Mouse (Mus musculus) hindbrain, embryonic 16.5 days (tissue): Measurements from ENCODE around the gene Acadvl. TPM values are rescaled to one million over a fixed set of nuclear protein-coding genes. Genes with fewer than 3 reads are reported as not detected.

ENCODE experiments used
- ATAC-seq: fragments of 200-750 bp; cut with Nextera tagmentation; 2 replicates; pipeline ENCODE4 v1.8.0; 2017; ENCODE audit warnings: moderate TSS enrichment, moderate library complexity
- H3K27ac ChIP-seq: fragments of 300-500 bp; sonication (generic); 2 replicates; pipeline ENCODE4 v1.5.1; 2014; ENCODE audit warnings: low read depth, mild to moderate bottlenecking, control low read depth, low read length, moderate library complexity
- H3K27me3 ChIP-seq: fragments of 300-500 bp; sonication (generic); replicated peaks from 2 replicates; pipeline ENCODE4 v1.6.1; 2014; ENCODE audit warnings: low read length; ENCODE audit not compliant: control insufficient read depth, insufficient read depth
- H3K36me3 ChIP-seq: fragments of 300-500 bp; sonication (generic); 2 replicates; pipeline ENCODE4 v1.6.1; 2014; ENCODE audit warnings: mild to moderate bottlenecking, low read length, moderate library complexity, mixed read lengths; ENCODE audit not compliant: control insufficient read depth, insufficient read depth
- H3K4me1 ChIP-seq: fragments of 300-500 bp; sonication (generic); 2 replicates; pipeline ENCODE4 v1.6.1; 2014; ENCODE audit warnings: low read depth, low read length; ENCODE audit not compliant: control insufficient read depth, insufficient read depth
- H3K4me2 ChIP-seq: fragments of 300-500 bp; sonication (generic); 2 replicates; pipeline ENCODE4 v1.6.1; 2014; ENCODE audit warnings: mild to moderate bottlenecking, low read length, control low read depth, moderate library complexity
- H3K4me3 ChIP-seq: fragments of 300-500 bp; sonication (generic); 2 replicates; pipeline ENCODE4 v1.5.1; 2014; ENCODE audit warnings: mild to moderate bottlenecking, low read length, control low read depth, moderate library complexity
- H3K9ac ChIP-seq: fragments of 300-500 bp; sonication (generic); 2 replicates; pipeline ENCODE4 v1.6.1; 2014; ENCODE audit warnings: low read depth, mild to moderate bottlenecking, control low read depth, low read length, moderate library complexity
- H3K9me3 ChIP-seq: fragments of 300-500 bp; sonication (generic); 2 replicates; pipeline ENCODE4 v1.6.1; 2014; ENCODE audit warnings: mild to moderate bottlenecking, low read length, moderate library complexity; ENCODE audit not compliant: control insufficient read depth
- WGBS: fragments of 180-500 bp; shearing (Covaris S2); extraction: QIAGEN DNeasy Blood & Tissue Kit; methylation state at CpG from one replicate; pipeline ENCODE4 v1.1.7; 2014; 5-methylcytosine and 5-hydroxymethylcytosine counted together
- microRNA counts: library from miRNA; unstranded; fragments of <30 nt; microRNA quantifications from one replicate; lab custom pipeline; 2016
- microRNA-seq: library from miRNA; unstranded; fragments of <30 nt; microRNA quantifications from one replicate; pipeline ENCODE4, GENCODE M21; 2017
- polyA plus RNA-seq: library from polyadenylated mRNA; unstranded; fragments of >200 nt; fragmentation: Nextera tagmentation; extraction: Ambion mirVana; gene quantifications from 2 replicates; pipeline ENCODE4 v1.2.1, GENCODE M21; 2015

Acadvl gene
- polyA plus RNA-seq, 1 experiment from 2014 or later = 66.6 TPM

DNA sequence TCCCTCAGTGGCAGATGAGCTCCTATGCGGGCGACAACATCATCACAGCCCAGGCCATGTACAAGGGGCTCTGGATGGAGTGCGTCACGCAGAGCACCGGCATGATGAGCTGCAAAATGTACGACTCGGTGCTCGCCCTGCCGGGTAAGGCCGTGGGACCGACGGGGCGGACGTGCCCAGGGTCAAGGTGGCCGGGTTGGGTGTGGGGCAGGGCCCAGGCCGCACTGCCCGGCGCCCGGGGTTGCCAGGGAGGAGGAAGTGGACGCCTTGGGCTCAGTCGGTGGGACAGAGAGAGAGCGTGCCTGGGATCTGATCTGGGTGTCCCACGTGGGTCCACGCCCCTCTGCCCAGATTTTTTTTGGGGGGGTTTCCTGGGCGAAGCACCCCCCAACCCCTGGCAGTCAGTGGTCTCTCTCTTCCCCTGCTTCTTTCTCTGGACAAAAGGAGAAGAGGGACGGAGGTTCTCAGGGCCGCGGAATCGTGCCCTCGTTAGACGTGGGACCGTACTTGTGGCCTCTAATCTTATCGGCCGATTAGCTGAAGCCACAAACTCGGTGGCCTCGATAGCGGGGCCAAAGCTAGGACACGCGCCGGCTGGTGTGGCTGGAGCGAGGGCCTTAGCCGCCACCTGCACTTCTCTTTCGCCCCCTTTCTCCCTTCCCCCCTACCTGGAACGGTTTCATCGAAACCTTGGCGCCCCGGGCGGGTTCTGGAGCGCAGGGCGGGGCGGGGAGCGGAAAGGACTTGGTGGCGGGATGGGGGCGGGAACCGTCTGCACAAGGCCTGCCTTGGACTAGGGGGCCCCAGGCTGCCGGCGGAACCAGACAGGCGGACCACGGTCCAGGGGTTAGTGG, 49.0 kb downstream of the Acadvl start:
- ATAC-seq = 0 out of 2 replicates have a peak, but pooled peaks have one; percentile 20

DNA sequence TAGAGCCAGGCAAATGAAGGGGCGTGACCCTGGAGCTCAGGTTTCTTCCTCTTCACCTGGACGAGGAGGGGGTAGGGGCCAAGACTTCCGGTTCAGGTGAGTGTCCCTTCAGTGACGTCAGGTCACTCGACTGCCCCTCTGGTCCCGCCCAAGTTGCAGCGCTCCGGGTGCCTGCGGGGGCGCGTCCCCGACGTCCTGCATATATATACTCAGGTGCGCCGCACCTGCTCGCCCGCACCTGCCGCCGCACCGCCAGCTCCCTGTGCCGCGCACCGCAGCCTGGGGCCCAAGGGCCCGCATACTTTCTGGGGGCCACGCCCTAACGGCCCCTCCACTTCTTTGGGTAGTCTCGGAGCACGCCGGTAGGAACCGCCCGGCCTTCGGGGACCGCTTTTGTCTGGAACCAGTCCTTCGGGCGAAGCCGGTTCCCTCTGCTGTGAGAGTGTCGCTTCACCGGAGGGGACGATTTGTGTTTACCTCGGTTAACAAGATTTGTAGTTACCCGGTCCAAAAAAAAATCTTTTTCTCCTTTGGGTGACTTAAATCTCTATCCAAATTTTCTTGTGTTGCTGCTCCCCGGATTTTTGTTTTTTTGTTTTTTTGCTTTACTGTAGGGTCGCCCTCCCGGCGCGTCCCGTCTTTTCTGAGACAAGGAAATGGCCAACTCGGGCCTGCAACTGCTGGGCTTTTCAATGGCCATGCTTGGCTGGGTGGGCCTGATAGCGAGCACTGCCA, 49.8 kb downstream of the Acadvl start:
- 3% methylated on average over 49 of the region's 49 CpGs for WGBS
- H3K27me3 ChIP-seq = peaks cover 46% of the 10 kb centered on the region
- H3K9me3 ChIP-seq = no peaks in the 10 kb centered on the region
- H3K36me3 ChIP-seq = peaks cover 15% of the 10 kb centered on the region
- H3K4me2 ChIP-seq = peak overlapping the region; percentile 11
- peaks cover 8% of the 10 kb centered on the region for H3K4me1 ChIP-seq
- no peak for ATAC-seq
- no peak overlapping the region for H3K27ac ChIP-seq
- no peak overlapping the region for H3K9ac ChIP-seq
- peak overlapping the region; percentile 25; the same call in 1 of the 2 replicates for H3K4me3 ChIP-seq

More for the DNA sequence above, 49.0 kb downstream of the Acadvl start:
- H3K9me3 ChIP-seq = no peaks in the 10 kb centered on the region
- peaks cover 46% of the 10 kb centered on the region for H3K27me3 ChIP-seq
- H3K4me3 ChIP-seq = peak overlapping the region; percentile 25
- peak overlapping the region; percentile 49 for H3K4me2 ChIP-seq
- H3K4me1 ChIP-seq = peaks cover 8% of the 10 kb centered on the region
- peak overlapping the region; percentile 42; the same call in 1 of the 2 replicates for H3K9ac ChIP-seq
- peaks cover 17% of the 10 kb centered on the region for H3K36me3 ChIP-seq
- WGBS = 2% methylated on average over 57 of the region's 59 CpGs
- no peak overlapping the region for H3K27ac ChIP-seq

DNA sequence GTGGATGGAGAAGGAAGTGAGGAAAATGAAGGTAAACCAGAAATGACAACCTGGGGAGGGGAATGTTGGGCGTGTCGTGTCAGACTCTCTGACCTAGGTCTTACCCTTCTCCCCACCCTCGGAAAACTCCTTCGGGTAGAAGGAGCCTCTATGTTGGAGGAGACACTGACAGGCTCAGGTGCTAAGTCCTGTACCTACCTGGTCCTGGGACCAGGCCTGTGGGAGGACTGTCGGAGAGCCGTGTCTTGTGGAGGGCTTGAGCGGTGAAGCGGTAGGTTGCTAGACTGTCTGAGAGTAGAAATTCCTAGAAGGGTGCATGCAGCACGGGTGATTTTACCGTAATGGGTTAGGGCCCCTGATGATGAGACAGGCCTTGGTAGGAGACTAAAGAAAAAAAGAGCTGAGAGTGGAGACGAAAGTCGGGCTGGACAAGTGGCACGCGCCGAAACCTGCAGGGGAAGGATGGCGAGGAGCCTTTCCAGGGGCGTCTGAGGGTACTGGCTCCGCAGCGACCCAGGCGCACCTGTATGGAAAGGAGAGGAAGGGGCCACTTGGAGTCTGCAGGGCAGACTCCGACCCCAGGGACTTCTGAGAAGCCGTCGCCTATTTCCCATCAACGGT, 50.5 kb downstream of the Acadvl start, which contains the start of gene Cldn7:
Gene Cldn7 (plus strand): TSS at position 130 of the 621 bp plus-strand sequence.
- no peak within 1 kb of the TSS for H3K9ac ChIP-seq
- H3K4me2 ChIP-seq = peak within 1 kb of the TSS; percentile 11
- peaks cover 8% of the 10 kb centered on the region for H3K4me1 ChIP-seq
- ATAC-seq = no peak
- no peak within 1 kb of the TSS for H3K27ac ChIP-seq
- H3K36me3 ChIP-seq = peaks cover 10% of the 10 kb centered on the region
- 11% methylated on average over 24 of the region's 24 CpGs for WGBS
- peaks cover 46% of the 10 kb centered on the region for H3K27me3 ChIP-seq
- H3K9me3 ChIP-seq = no peaks in the 10 kb centered on the region
- H3K4me3 ChIP-seq = peak within 1 kb of the TSS; percentile 12; the same call in 1 of the 2 replicates

DNA sequence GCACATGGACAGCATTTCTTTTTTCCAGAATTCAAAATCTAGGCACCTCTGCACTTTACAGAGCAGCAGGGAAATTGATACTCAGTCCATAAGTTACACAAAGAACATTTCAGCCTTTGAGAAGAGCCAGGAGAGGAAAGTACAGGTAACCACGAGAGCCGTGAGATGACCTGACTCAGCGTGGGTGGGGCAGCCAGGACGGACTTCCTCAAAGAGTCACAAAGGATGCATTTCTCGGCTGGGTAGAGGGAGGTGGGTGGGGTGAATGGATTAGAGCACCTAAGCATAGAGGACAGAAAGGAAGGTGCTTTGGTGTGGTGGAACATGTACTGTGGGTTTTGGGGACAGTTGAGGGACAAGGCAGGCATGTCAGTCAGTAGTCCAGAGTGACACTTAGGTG, 53.4 kb downstream of the Acadvl start:
- no peak overlapping the region for H3K9ac ChIP-seq
- H3K27me3 ChIP-seq = peaks cover 34% of the 10 kb centered on the region
- H3K4me2 ChIP-seq = no peak overlapping the region
- 45% methylated on average over 5 of the region's 5 CpGs for WGBS
- no peaks in the 10 kb centered on the region for H3K36me3 ChIP-seq
- ATAC-seq = no peak
- H3K4me1 ChIP-seq = peaks cover 8% of the 10 kb centered on the region
- H3K4me3 ChIP-seq = no peak overlapping the region
- no peak overlapping the region for H3K27ac ChIP-seq
- no peaks in the 10 kb centered on the region for H3K9me3 ChIP-seq

DNA sequence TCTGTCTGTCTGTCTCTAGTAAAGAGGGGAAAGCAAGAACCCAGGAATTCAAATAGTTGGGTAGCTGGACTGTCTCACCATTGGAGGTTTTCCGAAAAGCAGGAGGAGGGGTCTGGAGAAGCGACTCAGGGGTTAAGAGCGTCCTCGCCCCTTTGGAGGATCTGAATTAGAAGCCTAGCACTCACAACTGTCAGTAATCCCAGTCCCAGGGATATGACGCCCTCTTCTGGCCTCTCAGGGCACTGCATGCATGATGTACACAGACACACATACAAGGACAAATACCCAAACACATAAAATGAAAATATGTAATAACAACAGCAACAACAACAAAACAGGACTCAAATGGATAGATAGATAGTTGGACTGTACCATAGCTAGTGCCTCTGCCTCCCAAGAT, 54.6 kb downstream of the Acadvl start:
- WGBS = 30% methylated on average over 5 of the region's 5 CpGs
- no peak overlapping the region for H3K9ac ChIP-seq
- H3K4me1 ChIP-seq = peaks cover 4% of the 10 kb centered on the region; the same call in 1 of the 2 replicates
- peaks cover 30% of the 10 kb centered on the region for H3K27me3 ChIP-seq
- H3K4me2 ChIP-seq = no peak overlapping the region
- no peaks in the 10 kb centered on the region for H3K9me3 ChIP-seq
- H3K36me3 ChIP-seq = no peaks in the 10 kb centered on the region
- no peak overlapping the region for H3K4me3 ChIP-seq
- no peak overlapping the region for H3K27ac ChIP-seq
- ATAC-seq = no peak

MicroRNAs within 50 kb of the gene (microRNA counts, 519-probe panel; counts per million panel counts)
- microRNA mmu-miR-324-3p (lab: Ali Mortazavi, UCI) (not detected), microRNA mmu-miR-324-5p (lab: Ali Mortazavi, UCI) (2,617 counts per million, percentile 68 among the panel's probes with 10 or more counts)

Small RNA genes lying within 50 kb of the gene (microRNA-seq; reads per million reads assigned to microRNA genes)
- gene Gm44349 (not detected), gene Mir324 (3,316 reads per million, percentile 87 among the genes with 10 or more reads in this experiment)

Other genes starting within 250 kb of the Acadvl start
- 5.8 and 6.2 TPM in 2 replicates for gene Zbtb4, start 249.5 kb downstream of the Acadvl start, polyA plus RNA-seq
- gene Chrnb1, start 219.5 kb downstream of the Acadvl start, polyA plus RNA-seq = 1.4 and 2.9 TPM in 2 replicates
- 6.7 and 7.2 TPM in 2 replicates for gene Fgf11, start 213.6 kb downstream of the Acadvl start, polyA plus RNA-seq
- 1.3 and 1.6 TPM in 2 replicates for gene Tmem102, start 209.8 kb downstream of the Acadvl start, polyA plus RNA-seq
- gene Gm39566, start 200.1 kb downstream of the Acadvl start, polyA plus RNA-seq = not detected in 2 replicates
- not detected in 2 replicates for gene Spem2, start 196.9 kb downstream of the Acadvl start, polyA plus RNA-seq
- 0.35 and 0.45 TPM in 2 replicates for gene Spem1, start 193.2 kb downstream of the Acadvl start, polyA plus RNA-seq
- 19.1 and 22.4 TPM in 2 replicates for gene Nlgn2, start 177.6 kb downstream of the Acadvl start, polyA plus RNA-seq
- gene Tmem256, start 176.9 kb downstream of the Acadvl start, polyA plus RNA-seq = 341 and 379 TPM in 2 replicates
- 37.3 and 48.6 TPM in 2 replicates for gene Plscr3, start 169.0 kb downstream of the Acadvl start, polyA plus RNA-seq
- 0.10 and 0.13 TPM in 2 replicates for gene Tnk1, start 156.7 kb downstream of the Acadvl start, polyA plus RNA-seq
- gene Tmem95, start 137.4 kb downstream of the Acadvl start, polyA plus RNA-seq = not detected in 2 replicates
- gene Kctd11, start 134.0 kb downstream of the Acadvl start, polyA plus RNA-seq = 2.2 and 3.2 TPM in 2 replicates
- 0.13 and 0.25 TPM in 2 replicates for gene Acap1, start 119.9 kb downstream of the Acadvl start, polyA plus RNA-seq
- gene 2810408A11Rik, start 114.4 kb downstream of the Acadvl start, polyA plus RNA-seq = 5.5 and 6.3 TPM in 2 replicates
- 17.8 and 19.0 TPM in 2 replicates for gene Neurl4, start 114.3 kb downstream of the Acadvl start, polyA plus RNA-seq
- 55.2 and 65.7 TPM in 2 replicates for gene Gps2, start 101.5 kb downstream of the Acadvl start, polyA plus RNA-seq
- gene Eif5a, start 93.5 kb downstream of the Acadvl start, polyA plus RNA-seq = 1,120 and 1,123 TPM in 2 replicates
- gene Ybx2, start 79.6 kb downstream of the Acadvl start, polyA plus RNA-seq = 5.7 and 6.2 TPM in 2 replicates
- 4.7 and 5.8 TPM in 2 replicates for gene Slc2a4, start 67.2 kb downstream of the Acadvl start, polyA plus RNA-seq
- gene Cldn7, start 50.6 kb downstream of the Acadvl start, polyA plus RNA-seq = 0.17 and 0.33 TPM in 2 replicates
- 26.9 and 27.4 TPM in 2 replicates for gene Ctdnep1, start 34.3 kb downstream of the Acadvl start, polyA plus RNA-seq
- gene Elp5, start 32.9 kb downstream of the Acadvl start, polyA plus RNA-seq = 168 and 188 TPM in 2 replicates
- 576 and 581 TPM in 2 replicates for gene Gabarap, start 24.3 kb downstream of the Acadvl start, polyA plus RNA-seq
- 54.2 and 55.4 TPM in 2 replicates for gene Phf23, start 19.6 kb downstream of the Acadvl start, polyA plus RNA-seq
- gene Dvl2, start 14.8 kb downstream of the Acadvl start, polyA plus RNA-seq = 21.0 and 25.4 TPM in 2 replicates
- 23.1 and 23.4 TPM in 2 replicates for gene Dlg4, start 1.5 kb upstream of the Acadvl start, polyA plus RNA-seq
- gene Asgr1, start 38.7 kb upstream of the Acadvl start, polyA plus RNA-seq = 3.9 and 4.4 TPM in 2 replicates
- not detected in 2 replicates for gene Asgr2, start 77.2 kb upstream of the Acadvl start, polyA plus RNA-seq
- gene Mgl2, start 114.9 kb upstream of the Acadvl start, polyA plus RNA-seq = 1.2 and 1.4 TPM in 2 replicates
- gene Clec10a, start 140.8 kb upstream of the Acadvl start, polyA plus RNA-seq = 1.0 and 1.2 TPM in 2 replicates
- 8.7 and 9.7 TPM in 2 replicates for gene Slc16a11, start 197.3 kb upstream of the Acadvl start, polyA plus RNA-seq
- 11.9 and 15.2 TPM in 2 replicates for gene Slc16a13, start 205.7 kb upstream of the Acadvl start, polyA plus RNA-seq
- 5.1 and 6.6 TPM in 2 replicates for gene Bcl6b, start 214.4 kb upstream of the Acadvl start, polyA plus RNA-seq
- 167 and 175 TPM in 2 replicates for gene 0610010K14Rik, start 222.5 kb upstream of the Acadvl start, polyA plus RNA-seq
- gene Gm21988, start 224.4 kb upstream of the Acadvl start, polyA plus RNA-seq = 13.8 and 15.7 TPM in 2 replicates
- 416 and 443 TPM in 2 replicates for gene Rnasek, start 224.4 kb upstream of the Acadvl start, polyA plus RNA-seq
- 1.1 and 1.3 TPM in 2 replicates for gene Alox12, start 239.9 kb upstream of the Acadvl start, polyA plus RNA-seq